Mouse (Mus musculus) myocyte (in vitro differentiated cells): ENCODE results near the gene Cilp2. TPM values are rescaled to one million over a fixed set of nuclear protein-coding genes. Genes with fewer than 3 reads are reported as not detected.

Experiments used
- H3K27me3 ChIP-seq: one replicate; pipeline ENCODE4 v1.6.1; 2011; ENCODE audit not compliant: control insufficient read depth, insufficient read depth, insufficient read length
- H3K36me3 ChIP-seq: one replicate; pipeline ENCODE4 v1.6.1; 2011; ENCODE audit not compliant: control insufficient read depth, insufficient read depth
- H3K4me2 ChIP-seq: one replicate; pipeline ENCODE4 v1.6.1; 2011; ENCODE audit warnings: low read depth, control low read depth
- H3K4me3 ChIP-seq: one replicate; pipeline ENCODE4 v1.5.1; 2011; ENCODE audit warnings: mild to moderate bottlenecking, control low read depth, moderate library complexity
- H3K79me2 ChIP-seq: one replicate; pipeline ENCODE4 v1.6.1; 2011; ENCODE audit not compliant: control insufficient read depth, insufficient read depth
- H3ac ChIP-seq: one replicate; pipeline ENCODE4 v1.6.1; 2011; ENCODE audit not compliant: control insufficient read depth, insufficient read length
- CEBPB ChIP-seq: IDR thresholded peaks from 2 replicates; pipeline ENCODE4 v1.6.1; 2011; ENCODE audit warnings: mild to moderate bottlenecking, moderate library complexity; ENCODE audit not compliant: poor library complexity, insufficient read depth, severe bottlenecking
- E2F4 ChIP-seq: IDR thresholded peaks from one replicate; pipeline ENCODE4 v1.6.1; 2011; ENCODE audit warnings: mild to moderate bottlenecking, control low read depth, moderate library complexity; ENCODE audit not compliant: insufficient read depth
- MAX ChIP-seq: IDR thresholded peaks from one replicate; pipeline ENCODE4 v1.6.1; 2011; ENCODE audit warnings: low read depth, mild to moderate bottlenecking, control low read depth
- MYOD1 ChIP-seq, 3 experiments: IDR thresholded peaks; one replicate each; pipeline ENCODE4 v1.6.1; 2011; ENCODE audit warnings: control low read depth in 2 of 3, low read depth in 2 of 3, mild to moderate bottlenecking in 2 of 3, moderate library complexity in 1 of 3; ENCODE audit not compliant: insufficient read length in 2 of 3, control insufficient read depth in 1 of 3
- MYOG ChIP-seq, 3 experiments: IDR thresholded peaks; one replicate each; pipeline ENCODE4 v1.6.1; 2011; ENCODE audit warnings: control low read depth in 2 of 3, low read depth in 2 of 3, mild to moderate bottlenecking in 2 of 3; ENCODE audit not compliant: insufficient read length in 2 of 3, control insufficient read depth in 1 of 3, insufficient read depth in 1 of 3
- POLR2A ChIP-seq: IDR thresholded peaks from one replicate; pipeline ENCODE4 v1.6.1; 2011; ENCODE audit warnings: low read depth, mild to moderate bottlenecking, control low read depth, moderate library complexity; ENCODE audit not compliant: insufficient read length
- POLR2AphosphoS2 ChIP-seq: IDR thresholded peaks from one replicate; pipeline ENCODE4 v1.6.1; 2011; ENCODE audit warnings: low read depth, control low read depth; ENCODE audit not compliant: insufficient read length
- REST ChIP-seq: IDR thresholded peaks from one replicate; pipeline ENCODE4 v1.6.1; 2011; ENCODE audit warnings: mild to moderate bottlenecking, control low read depth, moderate library complexity; ENCODE audit not compliant: insufficient read depth, insufficient read length
- SRF ChIP-seq: IDR thresholded peaks from one replicate; pipeline ENCODE4 v1.6.1; 2011; ENCODE audit warnings: low read depth; ENCODE audit not compliant: control insufficient read depth, insufficient read length
- TCF12 ChIP-seq: IDR thresholded peaks from one replicate; pipeline ENCODE4 v1.6.1; 2011; ENCODE audit warnings: mild to moderate bottlenecking, control low read depth; ENCODE audit not compliant: poor library complexity, insufficient read depth, severe bottlenecking
- TCF3 ChIP-seq: IDR thresholded peaks from one replicate; pipeline ENCODE4 v1.6.1; 2011; ENCODE audit warnings: low read depth, control low read depth; ENCODE audit not compliant: insufficient read length
- USF1 ChIP-seq: IDR thresholded peaks from one replicate; pipeline ENCODE4 v1.6.1; 2011; ENCODE audit warnings: low read depth, mild to moderate bottlenecking, control low read depth, moderate library complexity
- polyA plus RNA-seq: library from polyadenylated mRNA; unstranded; fragments of >200 nt; fragmentation: generic; extraction: Trizol; gene quantifications from one replicate; pipeline ENCODE4 v1.2.1, GENCODE M21; 2012; ENCODE audit warnings: missing spikeins

Cilp2 gene
- polyA plus RNA-seq, 1 experiment: 0.20 TPM

DNA sequence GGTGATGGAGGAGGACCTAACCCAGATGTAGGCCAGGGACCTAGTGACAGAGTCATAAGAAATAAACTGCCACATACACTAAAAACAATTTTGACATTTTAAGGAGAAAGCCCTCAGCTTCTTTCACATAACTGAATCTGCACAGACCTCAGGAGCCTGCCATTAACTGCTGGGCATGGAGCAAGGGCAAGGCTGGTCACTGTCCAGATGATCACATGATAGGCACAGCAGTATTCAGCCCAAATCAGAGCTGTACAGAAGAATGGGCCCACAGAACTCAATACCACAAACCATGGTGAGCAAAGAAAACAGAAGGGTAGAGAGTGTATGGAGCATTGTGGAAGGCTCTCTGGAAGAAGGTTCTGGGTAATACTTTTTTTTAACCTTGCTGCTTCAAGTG lies 39.4 kb upstream of the Cilp2 start:
- no peak overlapping the region for H3K4me2 ChIP-seq
- no peak overlapping the region for H3ac ChIP-seq
- no peak overlapping the region for H3K4me3 ChIP-seq
- H3K79me2 ChIP-seq: peaks cover 84% of the 10 kb centered on the region
- TF ChIP-seq REST: no peak
- no peak for TF ChIP-seq POLR2AphosphoS2
- TF ChIP-seq SRF: no peak
- no peaks in the 10 kb centered on the region for H3K27me3 ChIP-seq
- peaks cover 6% of the 10 kb centered on the region for H3K36me3 ChIP-seq

GRCm38 (mm10) chr8:69923986-69924385 lies 36.5 kb upstream of the Cilp2 start:
- no peak overlapping the region for H3K4me3 ChIP-seq

GRCm38 (mm10) chr8:69921141-69921540 lies 33.7 kb upstream of the Cilp2 start:
- no peak for TF ChIP-seq CEBPB
- no peak for TF ChIP-seq REST
- TF ChIP-seq MAX: no peak
- TF ChIP-seq POLR2A: no peak
- TF ChIP-seq TCF3: no peak
- TF ChIP-seq SRF: no peak
- no peak for TF ChIP-seq TCF12
- TF ChIP-seq POLR2AphosphoS2: no peak
- H3ac ChIP-seq: no peak overlapping the region
- H3K79me2 ChIP-seq: peaks cover 56% of the 10 kb centered on the region
- no peak overlapping the region for H3K4me3 ChIP-seq
- peaks cover 13% of the 10 kb centered on the region for H3K36me3 ChIP-seq
- no peak overlapping the region for H3K4me2 ChIP-seq
- H3K27me3 ChIP-seq: no peaks in the 10 kb centered on the region

More at GRCm38 (mm10) chr8:69923986-69924385, 36.5 kb upstream of the Cilp2 start:
- peaks cover 69% of the 10 kb centered on the region for H3K79me2 ChIP-seq
- no peak overlapping the region for H3K4me2 ChIP-seq
- no peaks in the 10 kb centered on the region for H3K27me3 ChIP-seq
- TF ChIP-seq MYOD1 (IDR thresholded peaks at IDR 0.05; ENCODE audit: control insufficient read depth in 1 of 3, insufficient read length in 2 of 3, low read depth in 2 of 3): no peak
- TF ChIP-seq SRF: no peak
- TF ChIP-seq E2F4: no peak
- TF ChIP-seq MAX: no peak
- TF ChIP-seq REST: no peak
- no peak for TF ChIP-seq POLR2AphosphoS2
- H3ac ChIP-seq: no peak overlapping the region
- peaks cover 6% of the 10 kb centered on the region for H3K36me3 ChIP-seq

DNA sequence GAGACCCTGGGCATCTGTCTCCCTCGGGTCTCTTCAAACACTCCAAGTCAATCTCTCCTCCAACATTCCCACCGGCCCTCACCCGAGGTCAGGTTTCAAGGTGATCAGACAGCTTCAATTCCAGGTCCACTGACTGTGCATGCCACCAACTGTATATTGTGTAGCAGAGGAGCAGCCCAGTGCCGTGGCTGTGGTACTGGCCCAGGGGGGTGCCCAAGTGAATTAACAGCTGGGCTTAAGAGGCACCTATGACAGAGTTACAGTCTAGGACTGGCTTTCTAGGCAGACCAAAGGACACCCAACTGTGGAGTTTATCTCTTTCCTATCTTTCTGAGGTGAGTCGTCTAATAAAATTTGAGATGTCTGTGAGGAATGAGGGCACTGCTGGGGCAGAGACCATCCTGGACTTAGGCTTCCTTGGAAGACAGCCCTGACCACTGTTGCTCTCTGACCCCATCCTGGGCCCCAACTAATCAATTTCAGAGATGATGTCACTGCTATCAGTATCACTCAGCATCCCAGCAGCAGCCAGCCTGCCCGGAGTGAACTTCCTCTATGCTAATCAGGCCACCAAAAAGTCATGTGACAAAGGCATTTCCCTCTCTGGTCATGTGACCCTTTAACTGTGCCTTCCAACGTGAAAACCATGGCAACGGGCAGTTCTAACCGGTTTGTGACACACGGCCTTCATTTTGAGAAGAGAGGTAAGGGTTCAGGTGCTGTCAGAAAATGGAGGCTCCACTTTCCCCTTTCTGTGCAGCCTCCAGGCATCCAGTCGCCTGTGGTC lies 32.6 kb upstream of the Cilp2 start:
- no peak overlapping the region for H3ac ChIP-seq
- no peaks in the 10 kb centered on the region for H3K27me3 ChIP-seq
- H3K4me3 ChIP-seq: no peak overlapping the region
- TF ChIP-seq USF1 (peak; percentile 86), MAX (no peak)
- peak overlapping the region; percentile 57 for H3K4me2 ChIP-seq
- H3K36me3 ChIP-seq: peaks cover 13% of the 10 kb centered on the region
- peaks cover 46% of the 10 kb centered on the region for H3K79me2 ChIP-seq

DNA sequence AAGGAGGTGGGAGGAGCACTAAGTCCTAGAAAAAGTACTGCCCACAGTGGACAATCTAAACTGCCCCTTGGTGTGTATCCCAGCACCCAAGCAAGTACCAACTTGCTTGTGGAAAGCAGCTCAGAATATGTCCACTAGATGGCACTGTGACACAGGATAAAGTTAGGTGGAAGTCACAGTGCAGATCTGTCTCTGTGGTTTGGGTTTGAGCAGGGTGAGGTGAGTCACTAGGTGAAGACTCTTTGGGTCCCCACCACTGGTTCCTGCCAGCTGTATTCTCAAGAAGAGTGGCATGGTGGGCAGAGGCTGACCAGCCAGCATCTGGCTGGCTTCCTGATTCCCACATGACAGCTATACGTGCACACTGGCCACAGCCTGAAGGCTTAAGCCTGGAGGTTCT lies 31.5 kb upstream of the Cilp2 start:
- H3K36me3 ChIP-seq: peaks cover 13% of the 10 kb centered on the region
- H3K27me3 ChIP-seq: no peaks in the 10 kb centered on the region
- TF ChIP-seq TCF12 (no peak), MYOD1 (IDR thresholded peaks at IDR 0.05; ENCODE audit: control insufficient read depth in 1 of 3, insufficient read length in 2 of 3, low read depth in 2 of 3) (peak in 1 of 3 experiments; percentile 46)
- no peak overlapping the region for H3K4me3 ChIP-seq
- peak overlapping the region; percentile 57 for H3K4me2 ChIP-seq
- no peak overlapping the region for H3ac ChIP-seq
- peaks cover 35% of the 10 kb centered on the region for H3K79me2 ChIP-seq

- Histone ChIP-seq H3K4me3 (no peak overlapping the region), H3K4me2 (no peak overlapping the region), H3K79me2 (peaks cover 31% of the 10 kb centered on the region), H3ac (no peak overlapping the region), H3K27me3 (no peaks in the 10 kb centered on the region), H3K36me3 (peaks cover 18% of the 10 kb centered on the region)
- no peak for TF ChIP-seq SRF
- no peak for TF ChIP-seq TCF3
- no peak for TF ChIP-seq TCF12
- no peak for TF ChIP-seq POLR2AphosphoS2
- TF ChIP-seq CEBPB: no peak
- no peak for TF ChIP-seq E2F4
- no peak for TF ChIP-seq MYOG (IDR thresholded peaks at IDR 0.05; ENCODE audit: control insufficient read depth in 1 of 3, insufficient read depth in 1 of 3, insufficient read length in 2 of 3, low read depth in 2 of 3)
- no peak for TF ChIP-seq MYOD1 (IDR thresholded peaks at IDR 0.05; ENCODE audit: control insufficient read depth in 1 of 3, insufficient read length in 2 of 3, low read depth in 2 of 3)
- TF ChIP-seq USF1: no peak
- TF ChIP-seq MAX: no peak
- no peak for TF ChIP-seq REST
- no peak for TF ChIP-seq POLR2A
Observed at GRCm38 (mm10) chr8:69918506-69918905, 31.0 kb upstream of the Cilp2 start.
